Mouse (Mus musculus) MEL (cell line): ENCODE results near the gene Lhb. TPM values are rescaled to one million over a fixed set of nuclear protein-coding genes. Genes with fewer than 3 reads are reported as not detected.

ENCODE experiments used
- DNase-seq: peaks from one replicate; pipeline ENCODE4 v3.0.0; 2011; ENCODE audit warnings: low read depth, low spot score
- H3K27ac ChIP-seq: 2 replicates; pipeline ENCODE4 v1.5.1; 2012; ENCODE audit warnings: low read depth, mild to moderate bottlenecking, control low read depth, low read length, moderate library complexity; ENCODE audit not compliant: control insufficient read depth
- H3K27me3 ChIP-seq, 2 experiments: fragments of 150-350 bp in 1 of 2; sonication (generic) in 1 of 2; 2 replicates each; pipeline ENCODE4 v1.6.1; 2012; ENCODE audit warnings: low read length in 2 of 2, mild to moderate bottlenecking in 2 of 2, improper control_type of control experiment in 1 of 2, moderate library complexity in 1 of 2; ENCODE audit not compliant: insufficient read depth in 2 of 2, control insufficient read depth in 1 of 2
- H3K36me3 ChIP-seq, 2 experiments: 2 replicates each; pipeline ENCODE4 v1.6.1; 2012 to 2014; ENCODE audit warnings: low read length in 2 of 2, improper control_type of control experiment in 1 of 2, inconsistent platforms in 1 of 2, mild to moderate bottlenecking in 1 of 2; ENCODE audit not compliant: insufficient read depth in 2 of 2, control insufficient read depth in 1 of 2
- H3K4me1 ChIP-seq, 2 experiments: fragments of 150-350 bp in 1 of 2; sonication (generic) in 1 of 2; 2 replicates each; pipeline ENCODE4 v1.6.1; 2012; ENCODE audit warnings: low read length in 2 of 2, improper control_type of control experiment in 1 of 2, mild to moderate bottlenecking in 1 of 2; ENCODE audit not compliant: insufficient read depth in 2 of 2, control insufficient read depth in 1 of 2
- H3K4me3 ChIP-seq, 2 experiments: fragments of 150-350 bp in 1 of 2; sonication (generic) in 1 of 2; 2 replicates each; pipeline ENCODE4 v1.5.1; 2012; ENCODE audit warnings: low read depth in 2 of 2, low read length in 2 of 2, mild to moderate bottlenecking in 2 of 2, moderate library complexity in 2 of 2, control low read depth in 1 of 2, improper control_type of control experiment in 1 of 2; ENCODE audit not compliant: control insufficient read depth in 1 of 2, insufficient read depth in 1 of 2
- H3K79me2 ChIP-seq: 2 replicates; pipeline ENCODE4 v1.6.1; 2012; ENCODE audit warnings: mild to moderate bottlenecking, low read length, moderate library complexity; ENCODE audit not compliant: control insufficient read depth, poor library complexity, insufficient read depth
- H3K9ac ChIP-seq: 2 replicates; pipeline ENCODE4 v1.6.1; 2012; ENCODE audit warnings: low read depth, mild to moderate bottlenecking, control low read depth, low read length, moderate library complexity; ENCODE audit not compliant: control insufficient read depth, poor library complexity, severe bottlenecking
- H3K9me3 ChIP-seq: fragments of 150-350 bp; sonication (generic); replicated peaks from 2 replicates; pipeline ENCODE4 v1.6.1; 2012; ENCODE audit warnings: mild to moderate bottlenecking, low read length, improper control_type of control experiment, moderate library complexity; ENCODE audit not compliant: insufficient read depth
- BHLHE40 ChIP-seq: IDR thresholded peaks from 2 replicates; pipeline ENCODE4 v1.6.1; 2012; ENCODE audit warnings: low read depth, mild to moderate bottlenecking, inconsistent platforms, low read length, improper control_type of control experiment, borderline replicate concordance
- CHD2 ChIP-seq: IDR thresholded peaks from 2 replicates; pipeline ENCODE4 v1.6.1; 2011; ENCODE audit warnings: low read length, improper control_type of control experiment
- ELF1 ChIP-seq: IDR thresholded peaks from 2 replicates; pipeline ENCODE4 v1.6.1; 2014; ENCODE audit warnings: low read depth, mild to moderate bottlenecking, inconsistent platforms, low read length, improper control_type of control experiment, moderate library complexity
- EP300 ChIP-seq, 2 experiments: IDR thresholded peaks; 2 replicates each; pipeline ENCODE4 v1.6.1; 2011; ENCODE audit warnings: improper control_type of control experiment in 2 of 2, low read length in 2 of 2, low read depth in 1 of 2, mild to moderate bottlenecking in 1 of 2
- GATA1 ChIP-seq: IDR thresholded peaks from 2 replicates; pipeline ENCODE4 v1.6.1; 2011; ENCODE audit warnings: low read depth, low read length, improper control_type of control experiment
- HCFC1 ChIP-seq: IDR thresholded peaks from 2 replicates; pipeline ENCODE4 v1.6.1; 2012; ENCODE audit warnings: low read depth, mild to moderate bottlenecking, inconsistent platforms, low read length, improper control_type of control experiment, moderate library complexity
- JUND ChIP-seq: IDR thresholded peaks from 2 replicates; pipeline ENCODE4 v1.6.1; 2011; ENCODE audit warnings: low read depth, mild to moderate bottlenecking, improper control_type of control experiment, low read length
- MAZ ChIP-seq: IDR thresholded peaks from 2 replicates; pipeline ENCODE4 v1.6.1; 2012; ENCODE audit warnings: low read depth, mild to moderate bottlenecking, inconsistent platforms, low read length, improper control_type of control experiment
- MEF2A ChIP-seq: IDR thresholded peaks from 2 replicates; pipeline ENCODE4 v1.6.1; 2014; ENCODE audit warnings: low read depth, mild to moderate bottlenecking, inconsistent platforms, low read length, improper control_type of control experiment; ENCODE audit not compliant: poor library complexity, insufficient replicate concordance, severe bottlenecking; ENCODE audit errors: extremely low read depth
- MXI1 ChIP-seq: IDR thresholded peaks from 2 replicates; pipeline ENCODE4 v1.6.1; 2011; ENCODE audit warnings: mild to moderate bottlenecking, low read depth, low read length, improper control_type of control experiment
- MYB ChIP-seq: IDR thresholded peaks from 2 replicates; pipeline ENCODE4 v1.6.1; 2011; ENCODE audit warnings: mild to moderate bottlenecking, low read depth, low read length, improper control_type of control experiment
- MYC ChIP-seq: IDR thresholded peaks from 2 replicates; pipeline ENCODE4 v1.6.1; 2011; ENCODE audit warnings: low read depth, mild to moderate bottlenecking, low read length, improper control_type of control experiment, moderate library complexity
- NELFE ChIP-seq: IDR thresholded peaks from 2 replicates; pipeline ENCODE4 v1.6.1; 2011; ENCODE audit warnings: low read depth, low read length, improper control_type of control experiment
- NRF1 ChIP-seq: IDR thresholded peaks from 2 replicates; pipeline ENCODE4 v1.6.1; 2014; ENCODE audit warnings: low read depth, mild to moderate bottlenecking, inconsistent platforms, low read length, improper control_type of control experiment, moderate library complexity; ENCODE audit not compliant: poor library complexity, insufficient read depth, severe bottlenecking
- POLR2A ChIP-seq, 2 experiments: IDR thresholded peaks; 2 replicates each; pipeline ENCODE4 v1.6.1; 2011 to 2012; ENCODE audit warnings: low read length in 2 of 2, mild to moderate bottlenecking in 2 of 2, control low read depth in 1 of 2, improper control_type of control experiment in 1 of 2, low read depth in 1 of 2, moderate library complexity in 1 of 2; ENCODE audit not compliant: control insufficient read depth in 1 of 2, insufficient read depth in 1 of 2, poor library complexity in 1 of 2
- POLR2AphosphoS2 ChIP-seq: IDR thresholded peaks from 2 replicates; pipeline ENCODE4 v1.6.1; 2011; ENCODE audit warnings: low read length, improper control_type of control experiment
- POLR2AphosphoS5 ChIP-seq: IDR thresholded peaks from 2 replicates; pipeline ENCODE4 v1.6.1; 2012; ENCODE audit warnings: low read depth, borderline replicate concordance, mild to moderate bottlenecking, inconsistent platforms, low read length, moderate library complexity, mixed read lengths
- RAD21 ChIP-seq: IDR thresholded peaks from 2 replicates; pipeline ENCODE4 v1.6.1; 2011; ENCODE audit warnings: mild to moderate bottlenecking, low read depth, low read length, improper control_type of control experiment
- RCOR1 ChIP-seq: IDR thresholded peaks from 2 replicates; pipeline ENCODE4 v1.6.1; 2012; ENCODE audit warnings: low read depth, mild to moderate bottlenecking, inconsistent platforms, low read length, improper control_type of control experiment
- SIN3A ChIP-seq: IDR thresholded peaks from 2 replicates; pipeline ENCODE4 v1.6.1; 2012; ENCODE audit warnings: low read length, improper control_type of control experiment, inconsistent platforms
- SMC3 ChIP-seq: IDR thresholded peaks from 2 replicates; pipeline ENCODE4 v1.6.1; 2011; ENCODE audit warnings: low read depth, low read length, improper control_type of control experiment
- TAL1 ChIP-seq: IDR thresholded peaks from 2 replicates; pipeline ENCODE4 v1.6.1; 2012; ENCODE audit warnings: mild to moderate bottlenecking, inconsistent platforms, low read length, moderate library complexity, mixed read lengths
- TCF12 ChIP-seq: IDR thresholded peaks from 2 replicates; pipeline ENCODE4 v1.6.1; 2014; ENCODE audit warnings: low read depth, mild to moderate bottlenecking, inconsistent platforms, low read length, improper control_type of control experiment, moderate library complexity
- ZC3H11A ChIP-seq: IDR thresholded peaks from 2 replicates; pipeline ENCODE4 v1.6.1; 2012; ENCODE audit warnings: low read depth, mild to moderate bottlenecking, inconsistent platforms, low read length, improper control_type of control experiment
- ZKSCAN1 ChIP-seq: IDR thresholded peaks from 2 replicates; pipeline ENCODE4 v1.6.1; 2012; ENCODE audit warnings: low read depth, mild to moderate bottlenecking, inconsistent platforms, low read length, improper control_type of control experiment, moderate library complexity
- ZNF384 ChIP-seq: IDR thresholded peaks from 2 replicates; pipeline ENCODE4 v1.6.1; 2012; ENCODE audit warnings: low read depth, mild to moderate bottlenecking, inconsistent platforms, low read length, improper control_type of control experiment
- polyA plus RNA-seq, 2 experiments: library from polyadenylated mRNA; stranded (reverse) in 1 of 2; unstranded in 1 of 2; fragments of >175 nt in 1 of 2; fragments of >200 nt in 1 of 2; gene quantifications; 2 replicates each; pipeline versions ENCODE4 v1.2.1 to v1.2.4; 2012; ENCODE audit warnings: low replicate concordance in 2 of 2, low read depth in 1 of 2; ENCODE audit not compliant: insufficient read length in 2 of 2, insufficient read depth in 1 of 2, missing spikeins in 1 of 2
- total RNA-seq: library from RNA; depleted of rRNA; stranded (reverse); fragments of 300-350 nt; gene quantifications from 2 replicates; pipeline ENCODE4 v1.2.3, GENCODE M21; 2012

Gene Lhb
- total and polyA plus RNA-seq, 3 experiments = 0.19 to 0.28 TPM; not detected in 1

- no peak for TF ChIP-seq ELF1
- TF ChIP-seq RCOR1 = no peak
- no peak for TF ChIP-seq MEF2A
Observed at GRCm38 (mm10) chr7:45466283-45467089, 45.9 kb downstream of the Lhb start, which contains the start of gene Bax (continued).

GRCm38 (mm10) chr7:45467090-45467670, 46.6 kb downstream of the Lhb start:
- Histone ChIP-seq H3K9me3 (no peaks in the 10 kb centered on the region), H3K9ac (peak overlapping the region; percentile 42), H3K36me3 (peaks cover 2 to 13% of the 10 kb centered on the region in 2 experiments; a peak in 3 of 4 replicates), H3K4me1 (peaks cover 2 to 30% of the 10 kb centered on the region in 2 experiments; a peak in 3 of 4 replicates), H3K27me3 (no peaks in the 10 kb centered on the region), H3K4me3 (peak overlapping the region; percentile 80 to 87), H3K79me2 (peaks cover 19% of the 10 kb centered on the region), H3K27ac (no peak overlapping the region)
- DNase-seq = no peak
- TF ChIP-seq ZC3H11A (0 out of 2 replicates have a peak, but pooled peaks have one; percentile 7), GATA1 (no peak), POLR2AphosphoS2 (no peak), HCFC1 (no peak), NELFE (no peak), ZNF384 (peak; percentile 33; the same call in 1 of the 2 replicates), ELF1 (no peak), SMC3 (no peak), MYC (no peak)
- TF ChIP-seq, all 39 proteins: peak for 2

- peak; percentile 89 for DNase-seq
- no peak overlapping the region for H3K4me3 ChIP-seq
- H3K9ac ChIP-seq = peak overlapping the region; percentile 31
- no peaks in the 10 kb centered on the region for H3K27me3 ChIP-seq
- peaks cover 0 to 16% of the 10 kb centered on the region in 2 experiments; a peak in 2 of 4 replicates for H3K36me3 ChIP-seq
- H3K27ac ChIP-seq = no peak overlapping the region
- peaks cover 10% of the 10 kb centered on the region for H3K79me2 ChIP-seq
- peaks cover 3 to 31% of the 10 kb centered on the region in 2 experiments for H3K4me1 ChIP-seq
- no peaks in the 10 kb centered on the region for H3K9me3 ChIP-seq
- peak; percentile 68 for TF ChIP-seq HCFC1
- TF ChIP-seq GATA1 = no peak
- TF ChIP-seq RAD21 = peak; percentile 86
- TF ChIP-seq POLR2A (IDR thresholded peaks at IDR 0.05; ENCODE audit: control insufficient read depth in 1 of 2, insufficient read depth in 1 of 2, low read depth in 1 of 2, low read length in 2 of 2, poor library complexity in 1 of 2) = no peak
- peak; percentile 82 for TF ChIP-seq SMC3
- TF ChIP-seq MYB = no peak
- no peak for TF ChIP-seq JUND
- TF ChIP-seq CHD2 = no peak
- no peak for TF ChIP-seq TCF12
- TF ChIP-seq POLR2AphosphoS5 = no peak
- peak; percentile 82 for TF ChIP-seq SIN3A
- peak; percentile 52; the same call in 1 of the 2 replicates for TF ChIP-seq ZNF384
- peak; percentile 63; the same call in 1 of the 2 replicates for TF ChIP-seq MYC
- peak; percentile 55; the same call in 1 of the 2 replicates for TF ChIP-seq MXI1
- no peak for TF ChIP-seq TAL1
- TF ChIP-seq MAZ = no peak
- TF ChIP-seq RCOR1 = no peak
- TF ChIP-seq BHLHE40 = 0 out of 2 replicates have a peak, but pooled peaks have one; percentile 26
- TF ChIP-seq NRF1 = no peak
- no peak for TF ChIP-seq ZKSCAN1
- peak; percentile 87 for TF ChIP-seq ZC3H11A
- TF ChIP-seq EP300 (IDR thresholded peaks at IDR 0.05; ENCODE audit: low read depth in 1 of 2, low read length in 2 of 2) = no peak
Observed at GRCm38 (mm10) chr7:45470869-45471268, 50.2 kb downstream of the Lhb start.
